Mouse (Mus musculus) G1E (cell line): ENCODE measurements around the gene Klhl12. TPM values are rescaled to one million over a fixed set of nuclear protein-coding genes. Genes with fewer than 3 reads are reported as not detected.
"Not testable (repeated sequence)": the region's sequence is repeated elsewhere in the genome, so short reads cannot be mapped to it uniquely, and the experiment has no call there.

Experiments used
- ATAC-seq: 2 replicates; pipeline ENCODE4 v1.8.0; 2016; ENCODE audit warnings: mild to moderate bottlenecking; ENCODE audit not compliant: insufficient number of reproducible peaks, poor library complexity, low FRiP score, severe bottlenecking; ENCODE audit errors: extremely low read depth
- DNase-seq: peaks from one replicate; pipeline ENCODE4 v3.0.0; 2012; ENCODE audit warnings: low spot score
- H3K27me3 ChIP-seq: 2 replicates; pipeline ENCODE4 v1.6.1; 2012; ENCODE audit warnings: mild to moderate bottlenecking, low read length, inconsistent platforms; ENCODE audit not compliant: insufficient read depth
- H3K36me3 ChIP-seq: replicated peaks from 2 replicates; pipeline ENCODE3; 2012; ENCODE audit warnings: mild to moderate bottlenecking, inconsistent platforms
- H3K4me1 ChIP-seq: 2 replicates; pipeline ENCODE4 v1.6.1; 2012; ENCODE audit warnings: low read depth, low read length, inconsistent platforms, mixed read lengths; ENCODE audit not compliant: insufficient read depth
- H3K4me3 ChIP-seq: 2 replicates; pipeline ENCODE4 v1.5.1; 2012; ENCODE audit warnings: low read depth, mild to moderate bottlenecking, inconsistent platforms, low read length, moderate library complexity, mixed read lengths
- H3K9me3 ChIP-seq: replicated peaks from 2 replicates; pipeline ENCODE4 v1.6.1; 2012; ENCODE audit warnings: inconsistent platforms
- CTCF ChIP-seq: IDR thresholded peaks from 2 replicates; pipeline ENCODE4 v1.5.1; 2012; ENCODE audit warnings: low read depth, low read length, inconsistent platforms, mixed read lengths
- GATA1 ChIP-seq: IDR thresholded peaks from 2 replicates; pipeline ENCODE4 v1.6.1; 2012; ENCODE audit warnings: borderline replicate concordance, low read length, inconsistent platforms, mixed read lengths
- GATA2 ChIP-seq: IDR thresholded peaks from 2 replicates; pipeline ENCODE4 v1.6.1; 2012; ENCODE audit warnings: low read depth, low read length, inconsistent platforms, borderline replicate concordance
- POLR2AphosphoS5 ChIP-seq: IDR thresholded peaks from 2 replicates; pipeline ENCODE4 v1.6.1; 2012; ENCODE audit warnings: low read depth, low read length, inconsistent platforms; ENCODE audit not compliant: insufficient replicate concordance
- TAL1 ChIP-seq: conservative IDR thresholded peaks from 2 replicates; pipeline ENCODE4 v1.6.1; 2012; ENCODE audit warnings: low read depth, low read length, inconsistent platforms, mixed read lengths
- polyA plus RNA-seq: library from polyadenylated mRNA; stranded (reverse); fragments of >175 nt; gene quantifications from 2 replicates; pipeline ENCODE4 v1.2.3, GENCODE M21; 2012
- total RNA-seq, 2 experiments: library from RNA; stranded (forward) in 1 of 2; stranded (reverse) in 1 of 2; fragments of 200-1000 nt in 1 of 2; fragments of >200 nt in 1 of 2; fragmentation: Nextera tagmentation in 1 of 2; gene quantifications; 2 replicates each; pipeline ENCODE4 v1.2.3; 2014 to 2017

The Klhl12 gene
- total and polyA plus RNA-seq, 3 experiments: 4.8 to 42.8 (median 39.0) TPM

- ATAC-seq (no peak), DNase-seq (no peak)
- TF ChIP-seq POLR2AphosphoS5 (no peak), GATA1 (no peak), TAL1 (no peak), GATA2 (no peak), CTCF (no peak)
- Histone ChIP-seq H3K4me3 (no peak overlapping the region), H3K27me3 (peaks cover 15% of the 10 kb centered on the region), H3K36me3 (peaks cover 27% of the 10 kb centered on the region), H3K9me3 (no peaks in the 10 kb centered on the region), H3K4me1 (peaks cover 9% of the 10 kb centered on the region)
Measured at GRCm38 (mm10) chr1:134512584-134512983, 57.3 kb downstream of the Klhl12 start.

GRCm38 (mm10) chr1:134513312-134513860 is 58.1 kb downstream of the Klhl12 start:
- Histone ChIP-seq H3K9me3 (no peaks in the 10 kb centered on the region), H3K36me3 (peaks cover 19% of the 10 kb centered on the region), H3K4me1 (peaks cover 7% of the 10 kb centered on the region)

GRCm38 (mm10) chr1:134513876-134514590 is 58.7 kb downstream of the Klhl12 start:
- ATAC-seq (no peak), DNase-seq (no peak)
- Histone ChIP-seq H3K4me1 (peaks cover 11% of the 10 kb centered on the region), H3K4me3 (no peak overlapping the region), H3K36me3 (peaks cover 16% of the 10 kb centered on the region), H3K27me3 (peaks cover 15% of the 10 kb centered on the region), H3K9me3 (no peaks in the 10 kb centered on the region)
- TF ChIP-seq GATA1 (no peak), GATA2 (no peak), POLR2AphosphoS5 (no peak), TAL1 (no peak), CTCF (no peak)

More at GRCm38 (mm10) chr1:134513312-134513860, 58.1 kb downstream of the Klhl12 start:
- no peak for TF ChIP-seq GATA2
- ATAC-seq (no peak), DNase-seq (no peak)
- Histone ChIP-seq H3K27me3 (peaks cover 15% of the 10 kb centered on the region), H3K4me3 (no peak overlapping the region)

- no peak for DNase-seq
- Histone ChIP-seq H3K4me1 (peaks cover 13% of the 10 kb centered on the region), H3K27me3 (peaks cover 15% of the 10 kb centered on the region), H3K36me3 (peaks cover 2% of the 10 kb centered on the region), H3K9me3 (no peaks in the 10 kb centered on the region), H3K4me3 (no peak overlapping the region)
- no peak for ATAC-seq
- no peak for TF ChIP-seq CTCF
- TF ChIP-seq GATA1: no peak
- no peak for TF ChIP-seq GATA2
- no peak for TF ChIP-seq POLR2AphosphoS5
- no peak for TF ChIP-seq TAL1
Measured at GRCm38 (mm10) chr1:134515891-134516290, 60.6 kb downstream of the Klhl12 start.

GRCm38 (mm10) chr1:134516491-134517198 is 61.3 kb downstream of the Klhl12 start:
- H3K4me3 ChIP-seq: no peak overlapping the region
- peaks cover 15% of the 10 kb centered on the region for H3K27me3 ChIP-seq
- DNase-seq (no peak), ATAC-seq (no peak)
- peaks cover 2% of the 10 kb centered on the region for H3K36me3 ChIP-seq
- TF ChIP-seq POLR2AphosphoS5 (no peak), GATA1 (no peak), TAL1 (no peak)
- H3K9me3 ChIP-seq: no peaks in the 10 kb centered on the region
- peaks cover 19% of the 10 kb centered on the region for H3K4me1 ChIP-seq

- H3K27me3 ChIP-seq: peaks cover 15% of the 10 kb centered on the region
- not testable (repeated sequence) for ATAC-seq, DNase-seq, H3K4me3 ChIP-seq, H3K9me3 ChIP-seq, H3K36me3 ChIP-seq
- H3K4me1 ChIP-seq: peaks cover 23% of the 10 kb centered on the region
Measured at GRCm38 (mm10) chr1:134517841-134518240, 62.5 kb downstream of the Klhl12 start.
